Mouse (Mus musculus) cerebellum, postnatal 36 days (tissue): ENCODE data around the gene St8sia1.
A peak's percentile ranks its signal among the peaks of the same experiment; 100 is the strongest.

Experiments used
- DNase-seq, 2 experiments: peaks; one replicate each; pipeline ENCODE4 v3.0.0; 2021 to 2022; ENCODE audit warnings: mixed read lengths in 2 of 2

St8sia1 gene

GRCm38 (mm10) chr6:142814495-142814921, 149.7 kb downstream of the St8sia1 start:
- DNase-seq = peak; percentile 88 to 92

GRCm38 (mm10) chr6:142814011-142814410, 150.2 kb downstream of the St8sia1 start:
- no peak for DNase-seq

- DNase-seq = no peak
These were observed 151.3 kb downstream of the St8sia1 start for GRCm38 (mm10) chr6:142812969-142813368.

- DNase-seq = no peak
These were observed 154.0 kb downstream of the St8sia1 start for GRCm38 (mm10) chr6:142810239-142810638.

GRCm38 (mm10) chr6:142809373-142810098, 154.7 kb downstream of the St8sia1 start:
- DNase-seq = no peak

- no peak for DNase-seq
These were observed 157.9 kb downstream of the St8sia1 start for GRCm38 (mm10) chr6:142806326-142806725.

GRCm38 (mm10) chr6:142804402-142804801, 159.8 kb downstream of the St8sia1 start, which contains the start of gene Sult6b2:
Gene Sult6b2 (minus strand): TSS chr6:142804502.
- DNase-seq = no peak

GRCm38 (mm10) chr6:142802617-142803525, 161.4 kb downstream of the St8sia1 start:
- no peak for DNase-seq

- no peak for DNase-seq
These were observed 162.6 kb downstream of the St8sia1 start for GRCm38 (mm10) chr6:142801687-142802086.

- DNase-seq = no peak
These were observed 164.4 kb downstream of the St8sia1 start for GRCm38 (mm10) chr6:142799704-142800374.

- DNase-seq = no peak
These were observed 165.4 kb downstream of the St8sia1 start for GRCm38 (mm10) chr6:142798837-142799236.

GRCm38 (mm10) chr6:142797996-142798395, 166.3 kb downstream of the St8sia1 start:
- DNase-seq = no peak

GRCm38 (mm10) chr6:142795655-142796441, 168.4 kb downstream of the St8sia1 start:
- DNase-seq = no peak

GRCm38 (mm10) chr6:142795087-142795486, 169.2 kb downstream of the St8sia1 start:
- no peak for DNase-seq

GRCm38 (mm10) chr6:142793468-142793867, 170.8 kb downstream of the St8sia1 start:
- DNase-seq = no peak

- DNase-seq = no peak
These were observed 171.8 kb downstream of the St8sia1 start for GRCm38 (mm10) chr6:142792241-142792968.

- no peak for DNase-seq
These were observed 174.5 kb downstream of the St8sia1 start for GRCm38 (mm10) chr6:142789736-142790135.

- no peak for DNase-seq
These were observed 175.9 kb downstream of the St8sia1 start for GRCm38 (mm10) chr6:142788042-142788987.

- no peak for DNase-seq
These were observed 178.1 kb downstream of the St8sia1 start for GRCm38 (mm10) chr6:142786106-142786505.

GRCm38 (mm10) chr6:142785343-142785742, 178.9 kb downstream of the St8sia1 start:
- DNase-seq = peak; percentile 39 to 51
